Mouse (Mus musculus): Measurements from ENCODE around the gene Arpc3. TPM values are rescaled to one million over a fixed set of nuclear protein-coding genes. Genes with fewer than 3 reads are reported as not detected.

Gene Arpc3
- polyA plus RNA-seq, 1 experiment from 2014 or later, result 51.8 TPM

- peak within 1 kb of the TSS; percentile 91 for H3K27ac ChIP-seq (replicated peaks; ENCODE audit: low read depth, low read length)
Observed at GRCm38 (mm10) chr5:122372192-122372769, 19.4 kb upstream of the Arpc3 start, which contains the start of gene Fam216a. Gene Fam216a, minus strand, starts transcription at chr5:122372364.

GRCm38 (mm10) chr5:122372878-122373277 is 18.8 kb upstream of the Arpc3 start:
- H3K4me1 ChIP-seq (ENCODE audit: control insufficient read depth, insufficient read depth, low read length), result 0 out of 2 replicates have a peak, but pooled peaks cover 3% of the 10 kb centered on the region
- H3K4me2 ChIP-seq (ENCODE audit: low read depth, low read length), result peak overlapping the region; percentile 75
- H3K4me3 ChIP-seq (ENCODE audit: low read depth, low read length), result peak overlapping the region; percentile 62
- H3K36me3 ChIP-seq (ENCODE audit: control insufficient read depth, insufficient read depth, low read length), result peaks cover 29% of the 10 kb centered on the region
- H3K9me3 ChIP-seq (ENCODE audit: control insufficient read depth, low read length), result no peaks in the 10 kb centered on the region
- WGBS, result 6% methylated on average over 5 of the region's 5 CpGs
- DNase-seq (ENCODE audit: low spot score) (no peak), ATAC-seq (ENCODE audit: low read depth) (no peak)
- no peaks in the 10 kb centered on the region for H3K27me3 ChIP-seq (replicated peaks; ENCODE audit: control insufficient read depth, insufficient read depth, low read length)
- peak overlapping the region; percentile 79; the same call in 1 of the 2 replicates for H3K27ac ChIP-seq (replicated peaks; ENCODE audit: low read depth, low read length)
- H3K9ac ChIP-seq (ENCODE audit: low read depth, low read length), result peak overlapping the region; percentile 73

More at GRCm38 (mm10) chr5:122372192-122372769, 19.4 kb upstream of the Arpc3 start, which contains the start of gene Fam216a:
- ATAC-seq (ENCODE audit: low read depth) (peak; percentile 96), DNase-seq (ENCODE audit: low spot score) (peak; percentile 100)
- Histone ChIP-seq H3K4me1 (ENCODE audit: control insufficient read depth, insufficient read depth, low read length) (0 out of 2 replicates have a peak, but pooled peaks cover 3% of the 10 kb centered on the region), H3K36me3 (ENCODE audit: control insufficient read depth, insufficient read depth, low read length) (peaks cover 35% of the 10 kb centered on the region), H3K4me2 (ENCODE audit: low read depth, low read length) (peak within 1 kb of the TSS; percentile 75), H3K27me3 (replicated peaks; ENCODE audit: control insufficient read depth, insufficient read depth, low read length) (no peaks in the 10 kb centered on the region), H3K4me3 (ENCODE audit: low read depth, low read length) (peak within 1 kb of the TSS; percentile 62), H3K9me3 (ENCODE audit: control insufficient read depth, low read length) (no peaks in the 10 kb centered on the region), H3K9ac (ENCODE audit: low read depth, low read length) (peak within 1 kb of the TSS; percentile 73)
- WGBS, result under 1% methylated on average over 51 of the region's 53 CpGs

- ATAC-seq (ENCODE audit: low read depth) (no peak), DNase-seq (ENCODE audit: low spot score) (no peak)
- H3K9ac ChIP-seq (ENCODE audit: low read depth, low read length), result no peak overlapping the region
- H3K4me2 ChIP-seq (ENCODE audit: low read depth, low read length), result no peak overlapping the region
- peaks cover 49% of the 10 kb centered on the region for H3K36me3 ChIP-seq (ENCODE audit: control insufficient read depth, insufficient read depth, low read length)
- 0 out of 2 replicates have a peak, but pooled peaks cover 3% of the 10 kb centered on the region for H3K4me1 ChIP-seq (ENCODE audit: control insufficient read depth, insufficient read depth, low read length)
- H3K27me3 ChIP-seq (replicated peaks; ENCODE audit: control insufficient read depth, insufficient read depth, low read length), result no peaks in the 10 kb centered on the region
- no peaks in the 10 kb centered on the region for H3K9me3 ChIP-seq (ENCODE audit: control insufficient read depth, low read length)
- WGBS, result 88% methylated on average over 4 of the region's 4 CpGs
- no peak overlapping the region for H3K4me3 ChIP-seq (ENCODE audit: low read depth, low read length)
- H3K27ac ChIP-seq (replicated peaks; ENCODE audit: low read depth, low read length), result no peak overlapping the region
Observed at GRCm38 (mm10) chr5:122377101-122377833, 14.4 kb upstream of the Arpc3 start.

- Histone ChIP-seq H3K36me3 (ENCODE audit: control insufficient read depth, insufficient read depth, low read length) (peaks cover 55% of the 10 kb centered on the region), H3K4me2 (ENCODE audit: low read depth, low read length) (no peak overlapping the region), H3K9ac (ENCODE audit: low read depth, low read length) (no peak overlapping the region), H3K4me3 (ENCODE audit: low read depth, low read length) (no peak overlapping the region), H3K27ac (replicated peaks; ENCODE audit: low read depth, low read length) (no peak overlapping the region), H3K4me1 (ENCODE audit: control insufficient read depth, insufficient read depth, low read length) (0 out of 2 replicates have a peak, but pooled peaks cover 3% of the 10 kb centered on the region), H3K27me3 (replicated peaks; ENCODE audit: control insufficient read depth, insufficient read depth, low read length) (no peaks in the 10 kb centered on the region), H3K9me3 (ENCODE audit: control insufficient read depth, low read length) (no peaks in the 10 kb centered on the region)
- no peak for ATAC-seq (ENCODE audit: low read depth)
- no peak for DNase-seq (ENCODE audit: low spot score)
- WGBS, result 92% methylated on average over 12 of the region's 12 CpGs
Observed at GRCm38 (mm10) chr5:122378171-122378570, 13.5 kb upstream of the Arpc3 start.

GRCm38 (mm10) chr5:122379374-122380155 is 12.1 kb upstream of the Arpc3 start:
- no peaks in the 10 kb centered on the region for H3K27me3 ChIP-seq (replicated peaks; ENCODE audit: control insufficient read depth, insufficient read depth, low read length)
- peaks cover 55% of the 10 kb centered on the region for H3K36me3 ChIP-seq (ENCODE audit: control insufficient read depth, insufficient read depth, low read length)
- no peak overlapping the region for H3K9ac ChIP-seq (ENCODE audit: low read depth, low read length)
- no peak overlapping the region for H3K4me2 ChIP-seq (ENCODE audit: low read depth, low read length)
- 54% methylated on average over 11 of the region's 11 CpGs for WGBS
- H3K9me3 ChIP-seq (ENCODE audit: control insufficient read depth, low read length), result no peaks in the 10 kb centered on the region
- H3K4me3 ChIP-seq (ENCODE audit: low read depth, low read length), result no peak overlapping the region
- no peak overlapping the region for H3K27ac ChIP-seq (replicated peaks; ENCODE audit: low read depth, low read length)
- peak; percentile 74 for ATAC-seq (ENCODE audit: low read depth)
- DNase-seq (ENCODE audit: low spot score), result peak; percentile 63
- no peaks in the 10 kb centered on the region for H3K4me1 ChIP-seq (ENCODE audit: control insufficient read depth, insufficient read depth, low read length)

- H3K9me3 ChIP-seq (ENCODE audit: control insufficient read depth, low read length), result no peaks in the 10 kb centered on the region
- no peak overlapping the region for H3K9ac ChIP-seq (ENCODE audit: low read depth, low read length)
- no peak for DNase-seq (ENCODE audit: low spot score)
- H3K4me2 ChIP-seq (ENCODE audit: low read depth, low read length), result no peak overlapping the region
- WGBS, result 94% methylated on average over 5 of the region's 5 CpGs
- H3K27ac ChIP-seq (replicated peaks; ENCODE audit: low read depth, low read length), result no peak overlapping the region
- no peaks in the 10 kb centered on the region for H3K27me3 ChIP-seq (replicated peaks; ENCODE audit: control insufficient read depth, insufficient read depth, low read length)
- H3K36me3 ChIP-seq (ENCODE audit: control insufficient read depth, insufficient read depth, low read length), result no peaks in the 10 kb centered on the region
- H3K4me1 ChIP-seq (ENCODE audit: control insufficient read depth, insufficient read depth, low read length), result peaks cover 9% of the 10 kb centered on the region; the same call in 1 of the 2 replicates
- no peak overlapping the region for H3K4me3 ChIP-seq (ENCODE audit: low read depth, low read length)
- no peak for ATAC-seq (ENCODE audit: low read depth)
Observed at GRCm38 (mm10) chr5:122390006-122390405, 1.7 kb upstream of the Arpc3 start.

GRCm38 (mm10) chr5:122390671-122391070 is 1.0 kb upstream of the Arpc3 start:
- Histone ChIP-seq H3K36me3 (ENCODE audit: control insufficient read depth, insufficient read depth, low read length) (no peaks in the 10 kb centered on the region), H3K27me3 (replicated peaks; ENCODE audit: control insufficient read depth, insufficient read depth, low read length) (no peaks in the 10 kb centered on the region), H3K9me3 (ENCODE audit: control insufficient read depth, low read length) (no peaks in the 10 kb centered on the region), H3K9ac (ENCODE audit: low read depth, low read length) (no peak overlapping the region), H3K4me1 (ENCODE audit: control insufficient read depth, insufficient read depth, low read length) (peaks cover 9% of the 10 kb centered on the region; the same call in 1 of the 2 replicates), H3K4me3 (ENCODE audit: low read depth, low read length) (no peak overlapping the region), H3K4me2 (ENCODE audit: low read depth, low read length) (no peak overlapping the region), H3K27ac (replicated peaks; ENCODE audit: low read depth, low read length) (no peak overlapping the region)
- DNase-seq (ENCODE audit: low spot score) (no peak), ATAC-seq (ENCODE audit: low read depth) (no peak)

GRCm38 (mm10) chr5:122391178-122391785 is 396 bp upstream of the Arpc3 start:
- Histone ChIP-seq H3K4me3 (ENCODE audit: low read depth, low read length) (peak overlapping the region; percentile 91), H3K4me1 (ENCODE audit: control insufficient read depth, insufficient read depth, low read length) (peaks cover 9% of the 10 kb centered on the region; the same call in 1 of the 2 replicates), H3K36me3 (ENCODE audit: control insufficient read depth, insufficient read depth, low read length) (0 out of 2 replicates have a peak, but pooled peaks cover under 1% of the 10 kb centered on the region), H3K27ac (replicated peaks; ENCODE audit: low read depth, low read length) (no peak overlapping the region), H3K9ac (ENCODE audit: low read depth, low read length) (peak overlapping the region; percentile 93; the same call in 1 of the 2 replicates), H3K9me3 (ENCODE audit: control insufficient read depth, low read length) (no peaks in the 10 kb centered on the region), H3K27me3 (replicated peaks; ENCODE audit: control insufficient read depth, insufficient read depth, low read length) (no peaks in the 10 kb centered on the region), H3K4me2 (ENCODE audit: low read depth, low read length) (peak overlapping the region; percentile 77)
- ATAC-seq (ENCODE audit: low read depth), result no peak
- WGBS, result 53% methylated on average over 15 of the region's 16 CpGs
- DNase-seq (ENCODE audit: low spot score), result no peak
